Mouse (Mus musculus) embryo, embryonic 11 days (tissue): ENCODE results near the gene Muc15.

Source experiments
- DNase-seq: peaks from one replicate; pipeline ENCODE4 v3.0.0-alpha.2; 2015

Gene Muc15

DNA sequence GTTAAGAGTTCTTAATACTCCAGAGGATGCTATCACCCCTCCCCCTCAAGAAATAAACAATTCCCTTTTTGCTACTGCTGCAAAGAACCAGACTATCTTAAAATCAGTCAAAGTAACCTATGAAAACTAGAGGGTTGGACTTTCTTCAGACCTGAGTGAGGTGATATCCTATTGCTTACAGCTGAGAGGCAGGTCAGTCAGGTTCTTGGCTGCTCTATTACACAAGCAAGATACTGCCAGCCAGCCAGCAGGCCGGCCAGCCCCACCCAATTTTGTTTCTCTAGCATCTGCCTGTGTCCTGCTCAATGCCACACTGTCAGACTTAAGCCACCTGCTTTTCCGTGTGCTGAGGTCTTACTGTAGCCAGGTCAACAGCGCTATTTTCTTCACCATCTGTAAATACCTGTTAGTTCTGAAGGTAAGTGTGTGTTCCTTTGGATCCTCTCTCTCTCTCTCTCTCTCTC lies at the start of gene Muc15:
Muc15 (plus strand) TSS at position 51 of the 464 bp plus-strand sequence.
- no peak for DNase-seq

DNA sequence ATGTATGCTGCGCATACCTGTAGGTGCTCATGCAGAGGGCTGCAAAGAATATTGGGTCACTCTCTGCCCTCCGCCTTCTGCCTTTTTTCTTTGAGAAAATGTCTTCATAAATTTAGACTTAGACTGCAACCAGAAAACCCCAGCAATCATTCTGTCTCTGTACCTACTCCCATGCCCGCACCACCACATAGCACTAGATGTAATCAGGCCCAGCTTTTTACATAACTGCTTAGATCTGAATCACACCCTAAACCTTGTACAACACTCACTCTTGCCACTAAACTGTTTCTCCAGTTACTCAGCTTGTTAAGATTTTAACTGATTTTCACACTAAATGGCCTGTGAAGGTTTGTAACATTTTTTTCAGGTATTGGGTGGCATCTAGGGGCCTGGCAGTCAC lies 11.7 kb upstream of the Muc15 start:
- no peak for DNase-seq

- no peak for DNase-seq
Measured at GRCm38 (mm10) chr2:110710055-110710720, 11.0 kb upstream of the Muc15 start.

GRCm38 (mm10) chr2:110719051-110719450 lies 2.1 kb upstream of the Muc15 start:
- no peak for DNase-seq

DNA sequence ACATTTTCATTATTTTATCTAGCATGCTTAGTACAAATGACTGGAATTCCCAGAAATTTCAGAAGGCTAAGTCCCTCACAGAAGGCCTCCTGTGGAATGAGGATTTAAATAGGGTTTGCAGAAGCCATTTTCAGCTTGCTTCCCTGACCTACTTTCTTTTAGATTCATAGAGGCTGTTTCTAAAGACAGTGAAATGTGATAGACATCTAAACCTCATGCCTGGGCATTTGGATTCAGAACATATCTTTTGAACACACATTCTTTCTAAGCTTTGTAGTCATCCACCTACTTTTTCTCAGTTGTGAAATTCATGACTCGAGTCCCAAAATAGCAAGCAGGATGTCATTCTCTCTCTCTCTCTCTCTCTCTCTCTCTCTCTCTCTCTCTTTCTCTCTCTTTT lies 1.1 kb downstream of the Muc15 start:
- no peak for DNase-seq

DNA sequence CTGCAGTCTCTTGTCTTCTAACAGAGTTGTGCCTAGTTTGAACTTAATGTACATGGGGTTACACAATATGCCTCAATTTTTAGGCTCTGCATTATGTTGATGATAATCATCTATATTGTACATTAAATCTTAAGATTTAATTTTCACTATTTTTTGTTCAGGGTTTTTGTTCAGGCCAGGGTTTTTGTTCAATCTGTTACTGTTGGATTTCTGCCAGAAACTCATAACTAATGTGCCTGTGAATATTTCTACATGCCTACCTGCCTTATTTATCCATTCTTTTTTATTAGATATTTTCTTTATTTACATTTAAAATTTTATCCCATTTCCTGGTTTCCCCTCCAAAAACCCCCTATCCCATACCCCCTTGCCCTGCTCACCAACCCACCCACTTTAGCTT lies 5.0 kb downstream of the Muc15 start:
- no peak for DNase-seq

GRCm38 (mm10) chr2:110737236-110737635 lies 16.1 kb downstream of the Muc15 start:
- no peak for DNase-seq

DNA sequence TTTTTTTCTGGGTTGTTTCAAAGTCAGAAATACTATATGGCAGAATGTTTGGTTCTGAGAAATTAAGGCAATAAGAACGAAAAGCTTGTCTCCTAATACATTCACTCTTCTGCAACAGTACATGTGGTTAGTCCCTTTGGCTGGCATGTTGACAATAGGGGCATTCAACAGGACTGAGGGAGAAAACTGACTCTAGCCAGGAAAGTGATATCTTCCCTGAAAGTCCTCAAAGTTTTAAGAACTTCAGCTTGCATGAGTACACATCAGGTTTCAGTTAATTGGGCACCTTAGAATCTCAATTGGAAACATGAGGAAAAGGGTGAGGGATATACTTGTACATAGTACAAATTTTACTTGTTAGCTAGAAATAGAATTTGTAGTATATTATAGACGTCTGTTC lies 16.8 kb downstream of the Muc15 start:
- DNase-seq, result no peak

GRCm38 (mm10) chr2:110739781-110740180 lies 18.6 kb downstream of the Muc15 start:
- no peak for DNase-seq

- no peak for DNase-seq
Measured at GRCm38 (mm10) chr2:110740493-110740892, 19.4 kb downstream of the Muc15 start.

DNA sequence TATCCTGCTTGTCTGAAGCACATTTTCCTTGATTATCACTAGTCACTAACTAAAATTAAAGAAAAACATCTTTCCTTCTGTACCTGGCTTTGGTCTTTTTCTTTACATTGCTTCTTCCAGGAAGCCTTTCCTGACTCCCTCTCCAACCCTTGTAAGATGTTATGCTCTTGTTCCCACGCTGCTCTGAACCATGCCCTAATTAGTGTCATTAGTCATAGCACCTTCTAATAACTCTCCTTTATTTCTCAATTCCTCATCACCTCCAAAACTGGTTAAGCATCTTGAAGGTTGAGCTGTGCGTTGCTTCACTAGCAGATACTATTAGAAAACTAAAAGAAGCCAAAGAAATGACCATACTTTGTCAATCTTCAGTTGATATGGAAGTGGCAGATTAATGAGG lies 36.4 kb downstream of the Muc15 start:
- DNase-seq, result no peak

DNA sequence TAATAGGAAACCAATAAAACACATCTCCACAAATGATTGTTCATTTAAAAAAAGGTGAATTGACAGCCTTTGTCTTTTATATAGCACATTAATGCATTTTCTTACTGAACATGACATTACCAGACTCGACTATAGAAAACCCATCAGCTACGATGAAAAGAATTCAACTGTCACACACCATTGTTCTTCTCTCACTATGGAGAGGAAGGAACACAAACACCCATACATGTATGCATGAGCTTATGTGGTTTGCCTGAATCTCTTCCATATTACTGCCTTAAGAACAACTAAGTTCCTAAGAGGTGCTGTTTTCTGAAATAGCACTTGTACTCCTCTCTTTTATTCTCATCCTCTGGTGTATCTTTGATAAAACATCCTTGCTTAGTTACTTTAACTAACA lies 38.3 kb downstream of the Muc15 start:
- no peak for DNase-seq

DNA sequence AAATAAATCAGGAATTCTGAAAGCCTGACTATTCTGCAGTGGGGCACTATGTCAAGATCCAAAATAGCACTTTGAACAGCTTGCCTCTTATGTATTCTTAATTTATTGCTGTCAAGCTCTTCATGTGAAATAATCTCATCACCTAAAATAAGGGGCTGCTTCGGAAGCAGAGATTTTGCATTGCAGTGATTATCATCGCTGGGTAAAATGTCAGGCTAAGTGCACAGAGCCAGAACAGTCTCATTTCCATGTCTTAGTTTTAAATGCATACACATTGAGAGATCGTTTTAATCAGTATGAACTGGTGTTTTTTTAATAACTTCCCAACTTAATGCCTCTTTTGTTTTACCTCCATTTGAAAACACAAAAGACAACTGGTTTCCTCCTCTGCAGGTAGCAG lies 66.3 kb downstream of the Muc15 start:
- DNase-seq, result no peak
